Mouse (Mus musculus) small intestine, adult 2 months (tissue): ENCODE measurements at regions not wholly inside any gene's neighbourhood (a gene's known extent, or its start where the extent isn't known, plus 50 kb on each side); places are given as distances from the start of the nearest gene placed in this dataset.

Experiments used
- CTCF ChIP-seq: fragments of 200-500 bp; IDR thresholded peaks from 2 replicates; pipeline ENCODE4 v1.5.1; 2012; ENCODE audit warnings: low read depth, mild to moderate bottlenecking, control low read depth, inconsistent platforms, low read length, moderate library complexity, mixed read lengths; ENCODE audit not compliant: insufficient replicate concordance, insufficient read length; ENCODE audit errors: extremely low read depth
- POLR2A ChIP-seq: fragments of 200-500 bp; IDR thresholded peaks from 2 replicates; pipeline ENCODE4 v1.6.1; 2012; ENCODE audit warnings: low read depth, mild to moderate bottlenecking, control low read depth, inconsistent platforms, low read length, moderate library complexity

- TF ChIP-seq CTCF (no peak), POLR2A (no peak)
Measured at GRCm38 (mm10) chr3:132512526-132513102, 117.0 kb upstream of the Gimd1 start.
